Mouse (Mus musculus) skeletal muscle tissue, adult 2 months (tissue): Measurements from ENCODE around the gene Morn3.

Source experiments
- DNase-seq: peaks from one replicate; pipeline ENCODE4 v3.0.0-alpha.2; 2012; ENCODE audit warnings: low read depth, low spot score

Morn3 gene

GRCm38 (mm10) chr5:122991350-122992004, 55.3 kb downstream of the Morn3 start:
- DNase-seq, result no peak

DNA sequence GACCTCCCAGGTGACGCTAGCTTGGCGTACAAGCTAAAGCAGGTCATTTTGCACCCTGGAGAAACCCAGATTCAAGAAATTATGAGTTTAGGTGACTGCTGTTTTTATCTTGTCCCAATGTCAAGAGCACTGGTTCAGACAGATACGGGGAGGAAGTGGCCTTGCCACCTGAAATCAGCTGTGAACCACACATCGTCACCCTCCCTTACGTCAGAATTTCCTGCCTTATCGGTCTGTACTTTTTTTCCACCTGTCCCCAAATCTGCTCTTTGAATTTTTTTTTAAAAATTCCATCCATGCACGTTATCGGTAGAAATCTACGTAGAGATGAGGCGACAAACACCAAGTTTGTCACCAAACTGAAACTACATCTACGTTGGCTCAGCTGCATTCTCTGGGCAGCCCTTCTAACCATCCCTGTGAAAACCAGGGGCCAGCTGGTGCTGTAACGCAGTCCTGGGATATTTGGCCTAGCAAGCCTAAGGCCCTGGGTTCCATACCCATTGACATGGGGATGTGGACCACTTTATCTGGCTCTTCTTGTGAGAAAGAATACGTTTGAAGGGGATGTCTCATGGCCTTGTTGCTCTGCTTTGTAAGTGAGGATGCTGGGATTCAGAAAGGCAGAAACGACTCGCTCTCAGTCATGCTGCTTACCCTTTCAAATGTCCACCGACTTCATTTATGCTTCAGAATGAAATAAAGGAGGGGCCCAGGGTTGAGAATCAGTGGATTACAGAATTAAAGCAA, 56.2 kb downstream of the Morn3 start:
- no peak for DNase-seq

- no peak for DNase-seq
These were observed 57.1 kb downstream of the Morn3 start, which contains the start of gene Kdm2b for GRCm38 (mm10) chr5:122989551-122990330. Gene Kdm2b (minus strand): TSS chr5:122989823.

DNA sequence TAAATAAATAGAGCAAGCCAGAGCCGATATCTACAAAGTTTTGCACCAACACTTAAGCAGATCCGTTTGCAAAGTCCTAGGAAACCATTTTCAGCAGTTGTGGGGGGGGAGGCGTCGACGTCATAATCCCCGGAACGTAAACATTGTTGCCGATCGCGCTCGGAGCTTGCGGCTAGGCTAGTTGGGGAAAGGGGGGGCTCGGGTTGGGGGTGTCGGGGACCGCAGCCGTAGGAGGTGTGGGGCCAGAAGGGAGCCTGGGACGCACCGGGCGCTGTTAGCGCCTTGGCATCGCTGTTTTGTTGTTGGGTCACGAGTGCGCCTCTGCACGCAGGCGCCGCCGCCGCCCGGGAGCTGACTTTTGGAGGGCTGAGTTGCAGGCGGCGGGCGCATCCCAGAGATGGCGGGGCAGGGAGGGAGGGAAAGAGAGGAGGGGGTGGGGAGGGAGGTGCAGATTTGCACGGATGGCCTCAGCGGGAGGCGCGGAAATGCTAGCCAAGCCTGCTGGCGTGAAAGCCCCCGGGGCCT, 57.8 kb downstream of the Morn3 start:
- DNase-seq, result peak; percentile 70

- DNase-seq, result no peak
These were observed 58.6 kb downstream of the Morn3 start for GRCm38 (mm10) chr5:122988021-122988751.

GRCm38 (mm10) chr5:122987211-122988020, 59.4 kb downstream of the Morn3 start:
- no peak for DNase-seq

DNA sequence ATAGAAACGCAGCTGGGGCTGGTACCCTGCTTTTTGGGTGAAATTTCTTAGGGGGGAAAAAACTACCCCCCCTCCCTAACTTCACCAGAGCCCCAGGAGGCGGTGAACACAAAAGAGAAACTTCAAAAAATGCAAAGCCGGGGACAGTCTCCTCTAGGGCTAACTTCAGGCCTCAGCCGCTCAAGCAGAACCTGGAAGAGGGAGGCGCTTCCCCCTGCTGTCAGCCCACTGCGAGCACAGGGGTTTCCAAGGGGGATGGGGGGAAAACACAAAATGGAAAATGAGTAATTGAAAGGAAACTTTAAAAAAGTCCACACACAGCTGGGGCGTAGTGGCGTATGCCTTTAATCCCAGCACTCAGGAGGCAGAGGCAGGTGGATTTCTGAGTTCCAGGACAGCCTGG, 60.7 kb downstream of the Morn3 start:
- DNase-seq, result no peak
